Mouse (Mus musculus) liver, embryonic 14.5 days (tissue): Measurements from ENCODE around the gene Bcas3.

ENCODE experiments used
- CTCF ChIP-seq: IDR thresholded peaks from 2 replicates; pipeline ENCODE4 v1.5.1; 2016; ENCODE audit warnings: antibody characterized with exemption, low read depth, control low read depth
- EP300 ChIP-seq: IDR thresholded peaks from 2 replicates; pipeline ENCODE4 v1.6.1; 2016; ENCODE audit warnings: antibody characterized with exemption, low read depth

- no peak for TF ChIP-seq CTCF
- no peak for TF ChIP-seq EP300
These were observed 26.1 kb downstream of the Bcas3 start for GRCm38 (mm10) chr11:85379091-85379490.
